Mouse (Mus musculus): ENCODE results near the gene Hbq1a.
"Not testable (repeated sequence)": the region's sequence is repeated elsewhere in the genome, so short reads cannot be mapped to it uniquely, and the experiment has no call there.

Gene Hbq1a

DNA sequence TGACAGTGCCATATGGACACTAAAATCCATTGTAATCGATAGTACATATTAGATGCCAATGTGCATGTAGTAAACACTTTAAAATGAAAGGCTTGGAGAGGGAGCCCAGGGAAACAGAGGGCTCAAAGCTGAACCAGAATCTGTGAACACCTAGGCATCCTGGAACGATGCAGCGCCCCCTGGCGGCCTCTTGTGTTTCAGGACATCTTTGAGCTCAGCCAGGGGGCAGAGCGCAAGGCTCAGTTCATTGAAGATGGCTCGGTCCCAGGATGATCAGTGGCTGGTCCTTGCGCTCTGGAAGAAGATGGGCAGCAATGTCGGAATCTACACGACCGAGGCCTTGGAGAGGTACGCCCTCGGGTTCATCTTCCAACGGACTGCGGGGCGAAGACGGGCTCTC, at the start of gene Hbq1a:
Gene Hbq1a, plus strand, starts transcription at position 205 of the 400 bp plus-strand sequence.
- in situ Hi-C loops (cut with MboI; ENCODE audit: low pct_unique_long_range_greater_than_20kb in 1 of 2, low sequenced_read_pairs in 2 of 2, unreplicated experiment in 1 of 2) = not testable (repeated sequence)

DNA sequence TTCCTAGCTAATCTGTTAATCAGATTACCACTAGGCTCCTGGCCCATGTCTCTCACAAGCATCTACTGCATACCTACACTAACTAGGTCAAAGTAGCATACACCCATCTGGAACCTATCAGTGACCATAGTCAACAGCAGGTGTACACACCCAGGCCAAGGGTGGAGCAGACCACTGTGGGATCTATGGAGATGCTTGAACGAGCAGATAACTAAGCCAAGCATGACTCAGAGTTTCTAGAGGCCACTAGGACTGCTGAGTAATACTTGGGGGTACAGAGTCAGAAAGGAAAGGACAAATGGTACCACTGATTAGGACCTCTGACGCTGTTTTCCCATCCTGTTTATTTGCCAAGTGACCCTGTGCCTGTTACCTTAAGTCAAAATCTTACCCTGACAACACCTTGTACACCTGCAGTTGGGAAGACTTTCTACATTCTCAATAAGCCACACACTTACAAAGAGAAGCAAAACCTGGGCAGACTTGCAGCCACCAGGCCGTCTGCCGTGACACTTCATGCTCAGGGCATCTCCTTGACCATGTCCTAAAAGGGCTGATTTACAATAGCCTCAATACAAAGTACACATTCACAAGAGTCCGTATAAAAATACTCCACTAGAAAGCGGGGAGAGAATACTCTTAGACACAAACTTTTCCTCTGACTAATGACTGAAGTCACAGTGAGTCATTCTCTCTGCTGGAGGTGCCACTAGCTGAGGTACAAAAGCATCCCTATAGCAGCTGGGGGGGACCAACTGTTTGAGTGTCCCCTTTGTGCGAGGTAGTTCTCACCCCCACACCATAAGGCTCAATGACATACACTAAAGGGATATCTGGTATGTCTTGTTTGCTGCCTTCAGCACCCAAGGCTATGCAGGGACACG, 48.7 kb upstream of the Hbq1a start:
- in situ Hi-C loops (cut with MboI; ENCODE audit: low pct_unique_long_range_greater_than_20kb in 1 of 2, low sequenced_read_pairs in 2 of 2, unreplicated experiment in 1 of 2) = no loop called here

DNA sequence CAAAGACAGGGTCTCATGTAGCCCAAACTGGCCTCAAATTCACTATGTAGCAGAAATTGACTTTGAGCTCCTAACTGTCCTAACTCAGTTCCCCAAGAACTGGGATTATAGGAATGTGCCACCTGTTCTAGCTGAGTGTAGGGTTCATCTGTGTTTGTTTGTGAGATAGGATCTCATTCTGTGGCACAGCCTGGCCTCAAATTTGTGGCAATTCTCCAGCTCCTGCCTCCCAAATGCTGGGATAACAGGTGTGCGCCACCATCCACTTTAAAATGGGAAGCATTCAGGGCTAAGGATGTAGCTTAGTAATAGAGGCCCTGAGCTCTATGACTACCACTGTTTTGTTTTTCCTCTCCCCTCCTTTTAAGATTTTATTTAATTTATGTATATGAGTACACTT, 46.7 kb upstream of the Hbq1a start:
- in situ Hi-C loops (cut with MboI; ENCODE audit: low pct_unique_long_range_greater_than_20kb in 1 of 2, low sequenced_read_pairs in 2 of 2, unreplicated experiment in 1 of 2) = no loop called here

DNA sequence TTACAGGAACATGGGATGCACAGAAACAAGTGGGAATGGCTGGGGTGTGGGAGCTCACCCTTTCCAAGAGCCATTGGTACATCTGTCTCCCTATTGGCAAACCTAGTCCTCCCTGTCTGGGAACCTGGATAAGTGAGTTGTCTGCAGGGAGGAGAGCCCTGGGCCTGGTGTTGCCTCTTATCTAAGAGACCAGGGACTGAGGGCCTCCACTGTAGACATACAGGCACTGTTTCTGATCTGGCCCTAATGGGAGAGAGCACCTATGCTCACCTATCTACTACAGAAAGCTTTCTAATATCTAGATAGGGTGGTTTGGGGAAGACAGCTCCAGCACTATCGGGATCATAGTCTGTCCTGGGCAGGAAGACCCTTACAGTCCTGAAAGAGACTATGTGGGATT, 43.7 kb upstream of the Hbq1a start:
- in situ Hi-C loops (cut with MboI; ENCODE audit: low pct_unique_long_range_greater_than_20kb in 1 of 2, low sequenced_read_pairs in 2 of 2, unreplicated experiment in 1 of 2) = no loop called here

DNA sequence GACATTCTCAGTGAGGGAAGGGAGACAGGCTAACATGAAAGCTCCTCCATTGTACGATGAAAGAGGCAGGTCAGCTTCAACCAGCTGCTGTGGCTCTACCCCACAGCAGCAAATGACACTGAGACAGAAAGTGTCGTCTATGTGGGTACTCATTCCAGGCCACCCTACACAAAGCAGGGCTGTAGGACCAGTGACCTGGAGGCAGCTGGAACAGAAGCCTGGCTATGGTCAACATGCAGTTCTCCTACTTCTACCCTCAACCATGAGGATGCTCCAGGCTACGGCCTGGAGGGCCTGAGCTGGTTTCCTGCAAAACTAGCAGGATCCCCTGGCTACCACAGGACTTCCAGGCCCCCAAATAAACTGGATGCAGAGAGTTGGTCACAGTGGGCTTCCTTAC, 43.3 kb upstream of the Hbq1a start:
- in situ Hi-C loops (cut with MboI; ENCODE audit: low pct_unique_long_range_greater_than_20kb in 1 of 2, low sequenced_read_pairs in 2 of 2, unreplicated experiment in 1 of 2) = no loop called here

DNA sequence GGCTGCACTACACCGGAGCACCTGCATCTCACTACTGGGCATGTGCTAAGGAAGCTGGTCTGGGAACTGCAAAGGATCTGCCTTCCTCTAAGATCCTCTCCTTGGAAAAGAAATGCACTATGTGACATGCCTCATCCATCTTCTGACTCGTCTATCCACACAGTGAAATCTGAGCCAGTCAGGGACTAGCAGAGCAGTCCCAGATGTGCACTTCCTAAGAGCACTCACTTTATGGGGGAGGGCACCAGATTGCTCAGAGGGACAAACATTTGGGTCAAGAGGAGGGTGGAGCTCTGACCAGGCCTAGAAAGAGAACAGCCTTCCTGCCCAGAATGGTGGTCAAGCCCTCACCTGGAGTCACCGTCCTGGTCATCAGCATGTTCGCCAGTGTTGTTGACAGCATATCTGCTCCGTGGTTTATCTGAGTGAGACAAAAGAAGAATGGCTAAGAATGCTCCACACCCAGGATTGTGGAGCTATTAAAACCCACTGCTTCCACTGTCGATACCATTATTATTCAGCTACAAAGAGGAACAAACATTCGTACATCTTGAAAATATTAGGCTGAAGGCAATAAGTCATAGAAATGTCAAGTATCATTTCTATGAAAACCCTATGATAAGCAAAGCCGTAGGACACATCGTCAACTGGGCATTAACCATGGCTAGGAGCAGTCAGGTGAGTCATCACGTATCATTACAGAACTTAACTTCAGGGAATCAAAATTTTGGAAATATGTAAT, 37.0 kb upstream of the Hbq1a start:
- in situ Hi-C loops (cut with MboI; ENCODE audit: low pct_unique_long_range_greater_than_20kb in 1 of 2, low sequenced_read_pairs in 2 of 2, unreplicated experiment in 1 of 2) = no loop called here

DNA sequence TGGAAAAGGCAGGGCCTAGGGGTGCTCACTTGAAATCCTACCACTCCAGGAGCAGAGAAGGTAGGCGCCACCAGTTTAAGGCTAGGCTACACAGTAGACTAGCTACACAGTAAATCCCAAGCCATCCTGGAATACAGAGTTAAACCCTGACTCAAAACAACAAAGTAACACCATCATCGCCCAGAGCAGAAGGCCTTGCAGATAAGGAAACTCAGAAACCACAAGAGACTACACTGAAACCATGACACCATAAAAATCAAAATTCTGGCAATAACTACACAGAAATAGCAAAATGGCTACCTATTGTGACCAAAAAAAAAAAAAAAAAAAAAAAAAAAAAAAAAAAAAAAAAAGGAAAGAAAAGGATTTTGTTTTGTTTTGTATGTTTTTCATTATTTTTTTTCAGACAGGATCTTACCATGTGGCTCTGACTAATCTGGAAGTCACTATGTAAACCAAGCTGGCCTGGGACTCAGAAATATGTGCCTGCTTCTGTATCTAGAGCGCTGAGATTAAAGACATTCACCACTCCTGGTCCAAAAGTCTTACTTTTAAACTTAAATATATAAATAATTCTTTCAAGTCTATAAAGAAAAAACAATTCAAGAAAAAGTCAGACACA, 34.6 kb upstream of the Hbq1a start:
- in situ Hi-C loops (cut with MboI; ENCODE audit: low pct_unique_long_range_greater_than_20kb in 1 of 2, low sequenced_read_pairs in 2 of 2, unreplicated experiment in 1 of 2) = no loop called here

DNA sequence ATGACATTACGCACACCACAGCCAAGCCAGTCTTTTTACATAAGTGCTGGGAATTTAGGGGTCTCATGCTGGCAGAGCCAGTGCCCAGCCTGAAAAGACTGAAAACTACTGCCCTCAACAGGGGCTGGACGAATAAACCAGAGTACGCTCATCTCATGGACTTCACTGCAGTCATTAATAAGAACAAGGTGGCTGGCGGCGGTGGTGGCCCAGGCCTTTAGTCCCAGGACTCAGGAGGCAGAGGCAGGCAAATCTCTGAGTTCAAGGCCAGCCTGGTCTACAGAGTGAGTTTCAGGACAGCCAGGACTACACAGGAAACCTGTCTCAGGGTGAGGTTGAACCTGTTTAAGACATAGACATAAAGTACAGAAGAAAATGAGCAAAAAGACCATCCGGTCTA, 33.7 kb upstream of the Hbq1a start:
- in situ Hi-C loops (cut with MboI; ENCODE audit: low pct_unique_long_range_greater_than_20kb in 1 of 2, low sequenced_read_pairs in 2 of 2, unreplicated experiment in 1 of 2) = no loop called here

DNA sequence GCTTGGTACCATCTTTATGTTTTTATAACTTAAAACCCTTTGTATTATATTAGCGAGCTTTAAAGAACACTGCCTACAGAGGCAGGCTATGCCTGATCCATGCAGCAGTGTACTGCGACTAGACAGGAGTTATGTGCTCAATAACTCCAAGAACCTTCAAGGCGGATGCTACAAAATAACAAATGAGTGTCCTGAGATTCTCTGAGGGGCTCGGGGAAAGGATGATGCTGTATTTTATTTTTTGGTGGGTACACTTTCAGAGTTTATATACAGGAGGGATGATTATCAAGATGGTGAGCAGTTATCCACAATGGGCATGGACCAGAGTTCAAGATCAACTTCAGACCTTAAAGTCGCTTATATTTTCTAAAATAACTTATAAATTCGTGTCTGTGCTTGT, 33.1 kb upstream of the Hbq1a start:
- in situ Hi-C loops (cut with MboI; ENCODE audit: low pct_unique_long_range_greater_than_20kb in 1 of 2, low sequenced_read_pairs in 2 of 2, unreplicated experiment in 1 of 2) = no loop called here

DNA sequence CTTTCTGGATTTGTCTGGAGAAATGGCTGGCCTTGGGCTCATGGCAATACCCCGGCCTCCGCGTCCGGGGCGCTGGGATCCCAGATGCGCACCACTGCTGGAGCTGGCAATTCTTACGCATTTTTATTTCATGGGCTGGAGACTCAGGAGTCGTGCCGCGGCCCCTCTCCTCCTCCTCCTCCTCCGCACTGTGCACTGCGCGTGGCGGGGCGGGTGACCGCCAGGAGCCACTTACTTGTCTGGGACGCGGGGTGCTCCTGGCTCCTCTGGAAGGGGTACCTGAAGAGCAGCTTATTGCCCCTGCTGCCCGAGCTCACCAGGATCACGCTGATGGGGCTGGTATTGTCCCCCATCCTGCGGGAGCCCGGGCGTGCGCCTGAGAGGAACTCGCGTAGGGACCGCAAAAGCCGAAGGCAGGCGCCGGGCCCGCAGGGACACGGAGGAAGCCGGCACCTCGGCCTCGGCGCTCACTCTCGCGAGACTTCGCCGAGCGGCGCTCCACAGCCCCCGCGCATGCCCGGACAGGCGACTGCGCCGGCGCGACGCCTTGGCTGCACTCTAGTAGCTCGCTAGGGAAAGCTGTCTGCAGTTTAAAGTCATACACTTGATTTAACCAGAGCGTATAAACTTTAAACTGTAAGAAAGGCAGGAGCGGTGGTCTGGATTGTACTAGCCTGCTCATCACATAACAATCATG, 32.5 kb upstream of the Hbq1a start, which contains the start of gene Nprl3:
Gene Nprl3, minus strand, starts transcription at position 520 of the 697 bp plus-strand sequence.
- in situ Hi-C loops (cut with MboI; ENCODE audit: low pct_unique_long_range_greater_than_20kb in 1 of 2, low sequenced_read_pairs in 2 of 2, unreplicated experiment in 1 of 2) = no loop called here

DNA sequence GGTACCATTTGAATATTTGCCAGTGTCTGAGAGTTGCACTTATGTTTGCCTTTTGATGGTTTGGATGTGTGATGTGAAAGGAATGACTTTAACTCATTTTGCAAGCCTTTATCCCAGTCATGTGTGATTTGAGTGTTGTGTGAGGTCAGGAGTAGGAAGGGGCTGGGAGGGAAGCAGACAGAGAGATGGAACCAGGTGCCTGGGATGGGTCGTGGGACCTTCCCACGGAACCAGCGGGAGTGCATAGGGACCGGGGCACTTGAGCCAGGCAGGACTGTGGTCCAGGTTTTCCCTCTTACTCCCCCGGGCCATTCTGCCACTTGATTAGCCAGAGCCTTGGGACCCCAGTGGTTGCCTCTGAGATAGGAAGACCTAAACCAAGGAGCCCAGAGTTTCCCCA, 31.9 kb upstream of the Hbq1a start:
- in situ Hi-C loops (cut with MboI; ENCODE audit: low pct_unique_long_range_greater_than_20kb in 1 of 2, low sequenced_read_pairs in 2 of 2, unreplicated experiment in 1 of 2) = no loop called here

DNA sequence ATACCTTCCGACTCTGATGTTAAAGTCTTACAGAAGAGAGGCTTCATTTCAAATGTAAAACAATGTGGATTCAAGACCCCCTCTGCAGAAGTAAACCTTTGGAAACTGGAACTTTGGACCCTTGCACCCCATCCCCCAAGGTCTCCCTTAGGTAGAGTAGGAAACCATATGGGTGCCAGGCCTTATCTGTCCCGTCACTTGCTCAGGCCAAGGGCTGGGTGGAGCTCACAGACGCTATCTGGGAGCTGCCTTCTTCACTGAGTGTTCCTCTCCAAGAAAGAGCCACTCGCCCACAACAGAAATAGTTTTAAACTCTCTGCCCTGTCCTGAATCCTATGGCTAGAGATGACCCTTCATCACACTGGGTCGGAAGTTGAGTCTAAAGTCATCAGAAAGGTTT, 30.9 kb upstream of the Hbq1a start:
- in situ Hi-C loops (cut with MboI; ENCODE audit: low pct_unique_long_range_greater_than_20kb in 1 of 2, low sequenced_read_pairs in 2 of 2, unreplicated experiment in 1 of 2) = no loop called here

DNA sequence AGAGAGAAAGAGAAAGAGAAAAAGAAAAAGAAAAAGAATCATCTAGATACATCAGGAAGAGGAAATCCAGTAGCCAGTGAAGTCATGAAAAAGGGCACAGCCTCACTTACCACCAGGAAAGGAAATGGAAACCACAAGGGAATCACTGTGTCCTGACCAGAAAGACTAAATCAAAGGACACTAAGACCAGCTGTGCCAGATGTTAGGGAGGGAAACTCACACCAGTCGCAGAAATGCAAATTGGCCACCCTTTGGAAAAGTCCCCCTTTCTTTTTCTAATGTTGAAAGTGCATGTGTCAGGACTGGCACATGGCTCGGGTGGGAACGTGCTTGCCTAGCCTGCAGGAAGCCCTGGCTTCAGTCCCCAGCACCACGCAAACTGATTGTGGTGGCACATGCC, 28.7 kb upstream of the Hbq1a start:
- in situ Hi-C loops (cut with MboI; ENCODE audit: low pct_unique_long_range_greater_than_20kb in 1 of 2, low sequenced_read_pairs in 2 of 2, unreplicated experiment in 1 of 2) = no loop called here

DNA sequence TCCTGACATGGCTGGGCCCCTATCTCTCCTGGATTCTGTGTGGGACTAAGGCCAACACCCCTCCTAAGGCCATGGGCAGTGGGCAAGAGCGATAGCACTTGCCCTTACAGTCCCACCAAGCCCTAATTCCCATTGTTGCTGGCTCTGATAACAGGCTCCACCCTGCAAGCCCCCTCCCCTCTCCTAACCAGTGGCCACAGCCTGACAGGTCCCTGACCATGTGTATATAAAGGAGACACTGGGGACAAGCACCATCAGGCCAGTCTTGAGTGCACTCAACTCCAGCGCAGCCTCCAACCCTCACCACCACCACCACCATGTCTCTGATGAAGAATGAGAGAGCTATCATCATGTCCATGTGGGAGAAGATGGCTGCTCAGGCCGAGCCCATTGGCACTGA, 23.5 kb upstream of the Hbq1a start, which contains the start of gene Hba-x:
Gene Hba-x, plus strand, starts transcription at position 54 of the 400 bp plus-strand sequence.
- in situ Hi-C loops (cut with MboI; ENCODE audit: low pct_unique_long_range_greater_than_20kb in 1 of 2, low sequenced_read_pairs in 2 of 2, unreplicated experiment in 1 of 2) = no loop called here

DNA sequence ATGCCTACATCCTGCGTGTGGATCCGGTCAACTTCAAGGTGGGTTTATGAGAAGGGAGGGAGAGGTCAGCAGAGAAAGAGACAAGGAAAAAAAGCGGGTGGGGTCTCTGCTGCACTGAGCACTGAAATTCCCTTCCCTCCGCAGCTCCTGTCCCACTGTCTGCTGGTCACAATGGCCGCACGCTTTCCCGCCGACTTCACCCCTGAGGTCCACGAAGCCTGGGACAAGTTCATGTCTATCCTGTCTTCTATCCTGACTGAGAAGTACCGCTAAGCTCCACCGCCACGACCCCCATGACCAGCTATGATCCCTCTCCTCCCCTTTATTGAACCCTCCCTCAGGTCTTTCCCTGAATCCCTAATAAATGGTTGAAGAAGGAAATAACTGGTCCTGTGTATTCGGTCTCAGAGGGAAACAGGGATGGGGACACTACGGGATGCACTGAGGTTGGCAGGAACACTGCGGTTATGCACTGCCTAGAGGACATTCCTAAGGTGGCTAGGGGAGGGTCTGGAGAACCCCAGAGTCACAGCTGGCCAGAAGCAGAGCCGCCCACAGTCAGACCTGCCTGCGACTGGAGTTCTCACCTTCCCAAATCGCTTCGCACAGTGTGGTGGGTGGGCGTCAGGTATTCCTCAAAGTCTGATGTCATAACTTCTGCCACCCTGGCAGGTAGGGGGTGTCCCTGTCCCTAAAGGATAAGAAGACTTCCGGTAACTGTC, 22.0 kb upstream of the Hbq1a start:
- in situ Hi-C loops (cut with MboI; ENCODE audit: low pct_unique_long_range_greater_than_20kb in 1 of 2, low sequenced_read_pairs in 2 of 2, unreplicated experiment in 1 of 2) = no loop called here

DNA sequence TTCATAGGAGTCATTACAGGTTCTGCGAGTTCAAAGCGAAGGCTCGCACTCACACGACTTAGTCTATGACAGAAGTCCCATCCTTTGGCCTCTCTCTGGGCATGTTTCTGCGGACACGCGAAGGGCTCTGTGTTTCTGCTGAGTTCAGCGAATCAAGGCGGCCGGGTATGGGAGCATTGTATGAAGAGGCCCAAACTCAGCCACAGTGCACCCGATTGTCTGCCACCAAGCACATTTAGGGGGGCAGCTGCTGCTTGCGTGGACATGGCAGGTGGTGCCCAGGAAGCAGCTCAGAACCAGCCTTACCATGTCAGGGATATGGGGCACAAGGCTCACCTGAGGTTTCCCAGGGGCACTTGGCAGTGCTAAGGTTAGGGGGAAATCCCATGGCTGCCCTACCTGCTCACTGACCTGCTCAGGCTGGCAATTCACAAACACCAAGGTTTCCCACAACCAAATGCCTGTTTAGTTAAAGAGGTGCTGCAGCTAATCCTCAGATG, 21.4 kb upstream of the Hbq1a start:
- in situ Hi-C loops (cut with MboI; ENCODE audit: low pct_unique_long_range_greater_than_20kb in 1 of 2, low sequenced_read_pairs in 2 of 2, unreplicated experiment in 1 of 2) = no loop called here

DNA sequence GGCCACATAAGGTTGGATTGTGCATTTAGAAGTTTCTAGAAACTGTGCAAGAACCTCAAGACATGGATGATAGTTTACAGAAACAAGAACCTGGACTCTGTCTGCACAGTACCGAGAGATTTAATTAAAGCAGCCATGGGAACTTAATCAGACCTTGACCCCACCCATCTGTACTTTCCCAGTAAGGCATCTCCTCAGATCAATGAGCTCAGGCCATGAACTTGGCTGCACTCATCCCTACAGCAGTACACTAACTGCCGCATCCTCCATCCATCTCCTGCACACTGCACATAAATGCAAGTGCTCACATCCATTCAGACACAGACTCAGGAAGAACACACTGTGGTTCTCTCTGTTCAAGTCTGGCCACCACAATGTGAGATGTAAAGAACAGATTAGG, 19.2 kb upstream of the Hbq1a start:
- in situ Hi-C loops (cut with MboI; ENCODE audit: low pct_unique_long_range_greater_than_20kb in 1 of 2, low sequenced_read_pairs in 2 of 2, unreplicated experiment in 1 of 2) = no loop called here
